Mouse (Mus musculus) myocyte (in vitro differentiated cells): ENCODE results near the gene Il17d.

Experiments used
- CEBPB ChIP-seq: IDR thresholded peaks from 2 replicates; pipeline ENCODE4 v1.6.1; 2011; ENCODE audit warnings: mild to moderate bottlenecking, moderate library complexity; ENCODE audit not compliant: poor library complexity, insufficient read depth, severe bottlenecking
- E2F4 ChIP-seq: IDR thresholded peaks from one replicate; pipeline ENCODE4 v1.6.1; 2011; ENCODE audit warnings: mild to moderate bottlenecking, control low read depth, moderate library complexity; ENCODE audit not compliant: insufficient read depth
- MAX ChIP-seq: IDR thresholded peaks from one replicate; pipeline ENCODE4 v1.6.1; 2011; ENCODE audit warnings: low read depth, mild to moderate bottlenecking, control low read depth
- MYOD1 ChIP-seq, 3 experiments: IDR thresholded peaks; one replicate each; pipeline ENCODE4 v1.6.1; 2011; ENCODE audit warnings: control low read depth in 2 of 3, low read depth in 2 of 3, mild to moderate bottlenecking in 2 of 3, moderate library complexity in 1 of 3; ENCODE audit not compliant: insufficient read length in 2 of 3, control insufficient read depth in 1 of 3
- MYOG ChIP-seq, 3 experiments: IDR thresholded peaks; one replicate each; pipeline ENCODE4 v1.6.1; 2011; ENCODE audit warnings: control low read depth in 2 of 3, low read depth in 2 of 3, mild to moderate bottlenecking in 2 of 3; ENCODE audit not compliant: insufficient read length in 2 of 3, control insufficient read depth in 1 of 3, insufficient read depth in 1 of 3
- POLR2A ChIP-seq: IDR thresholded peaks from one replicate; pipeline ENCODE4 v1.6.1; 2011; ENCODE audit warnings: low read depth, mild to moderate bottlenecking, control low read depth, moderate library complexity; ENCODE audit not compliant: insufficient read length
- POLR2AphosphoS2 ChIP-seq: IDR thresholded peaks from one replicate; pipeline ENCODE4 v1.6.1; 2011; ENCODE audit warnings: low read depth, control low read depth; ENCODE audit not compliant: insufficient read length
- REST ChIP-seq: IDR thresholded peaks from one replicate; pipeline ENCODE4 v1.6.1; 2011; ENCODE audit warnings: mild to moderate bottlenecking, control low read depth, moderate library complexity; ENCODE audit not compliant: insufficient read depth, insufficient read length
- TCF12 ChIP-seq: IDR thresholded peaks from one replicate; pipeline ENCODE4 v1.6.1; 2011; ENCODE audit warnings: mild to moderate bottlenecking, control low read depth; ENCODE audit not compliant: poor library complexity, insufficient read depth, severe bottlenecking
- TCF3 ChIP-seq: IDR thresholded peaks from one replicate; pipeline ENCODE4 v1.6.1; 2011; ENCODE audit warnings: low read depth, control low read depth; ENCODE audit not compliant: insufficient read length
- USF1 ChIP-seq: IDR thresholded peaks from one replicate; pipeline ENCODE4 v1.6.1; 2011; ENCODE audit warnings: low read depth, mild to moderate bottlenecking, control low read depth, moderate library complexity

DNA sequence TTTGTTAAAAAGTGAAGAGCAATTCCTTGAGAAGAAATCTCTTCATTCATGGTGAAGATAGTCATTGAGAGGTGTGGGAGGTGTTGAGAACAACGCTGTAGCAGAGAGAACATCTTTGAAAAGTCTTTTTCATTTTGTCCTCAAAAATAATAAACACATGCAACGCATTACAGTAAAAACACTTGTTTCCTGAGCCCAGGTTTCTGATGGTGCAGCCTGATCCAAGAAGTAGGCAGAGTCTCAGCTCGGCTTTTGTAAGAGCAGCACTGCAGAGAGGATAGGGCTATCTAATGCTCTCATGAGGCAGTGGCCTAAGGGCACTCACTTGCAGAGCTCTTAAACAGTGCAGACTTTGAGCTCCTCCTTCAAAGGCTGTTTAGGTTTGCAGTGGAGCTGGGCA lies 34.9 kb upstream of the Il17d start:
- no peak for TF ChIP-seq POLR2A
- TF ChIP-seq USF1, result no peak
- TF ChIP-seq TCF12, result no peak
- TF ChIP-seq MAX, result no peak
- TF ChIP-seq POLR2AphosphoS2, result no peak
- no peak for TF ChIP-seq MYOG (IDR thresholded peaks at IDR 0.05; ENCODE audit: control insufficient read depth in 1 of 3, insufficient read depth in 1 of 3, insufficient read length in 2 of 3, low read depth in 2 of 3)
- no peak for TF ChIP-seq E2F4
- no peak for TF ChIP-seq MYOD1 (IDR thresholded peaks at IDR 0.05; ENCODE audit: control insufficient read depth in 1 of 3, insufficient read length in 2 of 3, low read depth in 2 of 3)
- no peak for TF ChIP-seq TCF3
- TF ChIP-seq CEBPB, result no peak
- no peak for TF ChIP-seq REST
